Mouse (Mus musculus) kidney, postnatal 14 days (tissue): Measurements from ENCODE around the gene Mark2.
A peak's percentile ranks its signal among the peaks of the same experiment; 100 is the strongest.

Experiments
- DNase-seq: peaks from one replicate; pipeline ENCODE4 v3.0.0; 2022; ENCODE audit warnings: mixed read lengths

Gene Mark2

DNA sequence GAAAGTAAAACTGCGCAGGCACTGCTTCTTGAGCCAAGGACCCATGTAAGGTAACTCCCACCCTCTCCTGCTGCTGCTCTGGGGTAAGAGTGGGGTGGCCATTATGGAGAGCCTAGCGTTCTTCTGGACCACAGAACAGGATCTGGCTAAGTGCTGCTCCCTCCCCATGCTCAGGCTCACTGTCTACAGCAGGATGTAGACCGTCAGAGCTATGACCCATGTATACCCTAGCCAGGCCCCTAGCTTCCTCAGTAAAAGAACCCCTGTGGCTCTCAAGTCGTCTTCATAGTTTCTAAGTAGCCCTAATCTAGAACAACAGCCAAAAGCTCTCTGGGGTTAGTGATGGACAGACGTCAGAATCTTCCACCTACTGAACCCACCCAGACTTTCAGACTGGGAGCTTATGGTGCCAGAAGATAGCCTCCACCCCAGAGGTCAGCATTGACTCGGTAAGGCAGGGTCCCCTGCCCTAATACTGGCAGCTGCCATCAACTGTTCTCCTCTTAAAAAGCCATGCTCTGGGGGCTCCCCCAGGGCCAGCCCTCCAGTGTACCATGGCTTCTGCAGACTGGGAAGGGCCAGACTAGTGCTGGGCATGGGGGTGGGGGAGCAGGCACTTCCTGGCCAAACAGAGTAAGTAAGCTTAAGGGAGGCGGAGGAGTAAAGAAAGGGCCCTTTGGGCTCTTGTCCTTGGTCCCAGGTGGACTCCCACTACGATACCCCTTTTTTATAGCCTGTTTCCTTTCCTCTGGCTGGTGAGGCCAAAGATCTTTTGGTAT lies 47.4 kb downstream of the Mark2 start:
- no peak for DNase-seq

- no peak for DNase-seq
Measured at GRCm38 (mm10) chr19:7291958-7292709, 49.5 kb downstream of the Mark2 start.

DNA sequence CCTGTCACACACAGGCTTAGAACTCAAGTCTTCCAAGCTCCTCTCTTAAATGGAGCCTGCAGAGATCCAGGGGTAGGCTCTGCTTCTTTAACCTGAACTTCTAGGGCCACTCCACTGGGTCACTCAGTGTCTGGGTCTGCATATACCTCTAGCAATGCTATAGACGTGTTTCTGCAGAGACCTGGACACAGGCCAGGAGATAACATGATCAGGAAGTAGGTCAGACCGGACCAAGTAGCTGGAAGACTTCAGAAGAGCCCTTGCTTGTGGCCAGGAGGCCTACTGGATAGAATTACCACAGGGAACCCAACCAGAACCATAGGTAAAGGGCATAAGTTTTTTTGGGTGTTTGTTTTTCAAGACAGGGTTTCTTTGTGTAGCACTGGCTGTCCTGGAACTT lies 51.9 kb downstream of the Mark2 start:
- DNase-seq = no peak

DNA sequence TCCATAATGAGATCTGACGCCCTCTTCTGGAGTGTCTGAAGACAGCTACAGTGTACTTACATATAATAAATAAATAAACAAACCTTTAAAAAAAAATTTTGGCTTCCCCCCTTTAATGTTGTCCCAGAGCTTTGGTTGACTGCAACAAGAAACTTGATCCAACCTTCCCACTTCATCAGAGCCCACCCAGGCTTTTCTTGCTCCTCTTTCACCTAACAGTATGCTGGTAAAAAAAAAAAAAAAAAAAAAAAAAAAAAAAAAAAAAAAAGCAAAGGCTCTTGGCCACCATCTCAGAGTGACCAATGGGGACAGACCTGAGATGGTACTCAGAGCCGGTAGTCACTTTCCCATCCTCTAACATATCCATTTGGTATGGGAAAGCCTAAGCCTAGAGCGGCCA lies 53.4 kb downstream of the Mark2 start:
- DNase-seq = no peak

- no peak for DNase-seq
Measured at GRCm38 (mm10) chr19:7286563-7287315, 54.9 kb downstream of the Mark2 start.

- DNase-seq = no peak
Measured at GRCm38 (mm10) chr19:7280557-7281330, 60.9 kb downstream of the Mark2 start.

DNA sequence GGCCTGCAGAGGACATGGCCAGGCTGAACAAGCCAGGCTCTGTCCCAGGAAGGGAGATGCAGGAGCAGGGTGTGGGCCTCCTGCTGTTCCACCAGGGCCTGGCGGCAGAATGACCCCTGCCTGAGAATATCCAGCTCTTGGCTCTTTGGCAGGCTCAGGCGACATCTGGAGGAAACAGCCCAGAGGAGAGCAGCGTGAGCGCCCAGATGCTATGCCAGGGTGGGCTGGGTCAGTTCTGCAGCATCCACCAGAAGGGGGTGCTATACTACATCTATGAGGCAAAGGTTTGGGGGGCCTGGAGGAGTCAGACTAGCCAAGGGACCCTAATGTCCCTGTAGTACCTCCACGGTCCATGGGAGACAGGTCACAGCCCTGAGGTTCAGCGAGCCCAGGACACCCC lies 62.5 kb downstream of the Mark2 start:
- peak; percentile 64 for DNase-seq

GRCm38 (mm10) chr19:7278200-7278906 lies 63.3 kb downstream of the Mark2 start:
- no peak for DNase-seq

GRCm38 (mm10) chr19:7276796-7277195 lies 64.9 kb downstream of the Mark2 start:
- DNase-seq = no peak

DNA sequence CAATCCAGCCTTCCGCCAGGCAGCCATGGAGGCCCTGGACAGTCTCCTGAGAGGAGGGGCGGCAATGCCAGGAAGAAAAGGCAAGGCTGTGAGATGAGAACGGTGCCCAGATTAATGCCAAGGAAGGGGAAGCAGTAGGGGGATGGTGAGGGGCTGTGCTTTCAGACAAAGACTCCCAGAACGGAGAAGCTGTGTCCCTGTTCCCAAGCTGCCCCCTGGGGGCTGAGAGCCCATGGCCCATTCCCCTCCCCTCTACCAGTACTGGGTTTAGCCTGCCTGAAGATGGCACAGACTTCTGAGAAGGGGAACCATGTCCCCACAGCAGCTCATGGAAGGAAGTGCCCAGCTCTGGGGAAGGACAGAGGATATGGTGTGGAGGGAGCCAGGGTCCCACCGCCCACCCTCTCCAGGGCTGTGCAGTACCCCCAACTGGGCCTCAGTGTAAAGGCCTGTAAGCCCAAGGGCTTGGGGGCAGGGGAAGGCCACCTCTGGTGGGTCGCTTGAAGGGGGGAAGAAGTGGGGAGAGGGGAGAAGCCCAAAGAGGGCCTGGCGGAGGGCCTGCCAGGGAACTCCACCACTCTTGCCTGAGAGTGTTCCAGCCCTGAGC lies 65.5 kb downstream of the Mark2 start:
- no peak for DNase-seq

DNA sequence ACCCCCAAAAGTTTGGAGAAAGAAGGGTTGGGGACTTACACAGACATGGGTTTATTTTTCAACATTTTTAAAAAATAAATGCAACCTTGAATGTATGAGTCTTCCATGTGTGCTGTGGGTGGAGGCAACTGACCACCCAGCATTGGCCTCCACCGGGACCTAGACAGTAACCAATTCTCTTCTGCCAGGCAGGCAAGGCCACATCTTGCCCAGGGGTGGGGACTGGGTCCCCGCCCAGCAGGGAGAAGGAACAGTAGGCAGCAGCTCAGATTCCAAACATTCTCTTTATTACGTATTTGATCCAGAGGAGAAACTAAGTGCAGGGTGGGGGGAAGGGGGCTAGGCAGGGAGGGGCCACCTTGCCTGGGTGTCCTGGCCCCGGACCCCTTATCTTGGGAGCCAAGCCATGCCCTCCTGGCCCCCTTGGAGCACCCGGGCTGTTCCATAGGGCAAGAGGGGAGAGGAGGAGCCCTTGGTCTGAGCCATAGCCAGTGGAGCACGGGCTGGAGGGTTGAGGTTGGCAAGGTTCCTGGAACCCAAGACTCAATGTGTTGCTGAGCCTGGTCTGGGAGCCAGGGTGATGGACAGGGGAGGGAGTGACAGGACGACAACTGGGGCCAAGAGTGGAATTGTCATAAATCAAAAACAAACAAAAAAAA lies 66.4 kb downstream of the Mark2 start:
- no peak for DNase-seq

GRCm38 (mm10) chr19:7274326-7274990 lies 67.2 kb downstream of the Mark2 start:
- DNase-seq = no peak

DNA sequence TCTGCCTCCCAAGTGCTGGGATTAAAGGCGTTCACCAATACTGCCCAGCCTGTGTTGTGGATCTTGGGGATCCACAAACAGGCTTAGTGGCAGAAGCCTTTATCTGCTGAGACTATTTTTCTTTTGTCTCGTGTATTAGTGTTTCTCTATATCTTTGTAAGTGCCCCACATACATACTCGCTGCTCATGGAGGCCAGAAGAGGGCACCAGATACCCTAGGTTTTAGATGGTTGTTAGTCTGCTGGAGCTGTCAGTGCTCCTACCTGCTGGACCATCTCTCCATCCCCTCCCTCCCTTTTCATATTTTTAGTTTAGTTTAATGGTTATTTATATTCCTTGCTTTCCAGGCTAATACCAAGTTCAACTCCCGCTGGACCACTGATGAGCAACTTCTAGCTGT lies 68.2 kb downstream of the Mark2 start:
- no peak for DNase-seq

- no peak for DNase-seq
Measured at GRCm38 (mm10) chr19:7269290-7270044, 72.2 kb downstream of the Mark2 start.

GRCm38 (mm10) chr19:7268722-7269090 lies 73.0 kb downstream of the Mark2 start:
- peak; percentile 73 for DNase-seq

- peak; percentile 88 for DNase-seq
Measured at GRCm38 (mm10) chr19:7267781-7268721, 73.6 kb downstream of the Mark2 start.

GRCm38 (mm10) chr19:7267091-7267741 lies 74.4 kb downstream of the Mark2 start, which contains the start of gene Rcor2:
Rcor2 (plus strand) TSS chr19:7267325.
- DNase-seq = peak; percentile 76

- no peak for DNase-seq
Measured at GRCm38 (mm10) chr19:7266421-7266831, 75.2 kb downstream of the Mark2 start.
